Mouse (Mus musculus): Measurements from ENCODE around the gene Vps13a.
"Not testable (repeated sequence)": the region's sequence is repeated elsewhere in the genome, so short reads cannot be mapped to it uniquely, and the experiment has no call there.

The Vps13a gene

GRCm38 (mm10) chr19:16757439-16757838, 23.3 kb downstream of the Vps13a start:
- DNase-seq (ENCODE audit: low read depth, low spot score), result not testable (repeated sequence)

GRCm38 (mm10) chr19:16755854-16756253, 24.9 kb downstream of the Vps13a start:
- no peak for DNase-seq (ENCODE audit: low read depth, low spot score)

- DNase-seq (ENCODE audit: low read depth, low spot score), result no peak
These were observed 25.5 kb downstream of the Vps13a start for GRCm38 (mm10) chr19:16755226-16755625.

GRCm38 (mm10) chr19:16753151-16753550, 27.6 kb downstream of the Vps13a start:
- DNase-seq (ENCODE audit: low read depth, low spot score), result no peak

GRCm38 (mm10) chr19:16736854-16737253, 43.9 kb downstream of the Vps13a start:
- no peak for DNase-seq (ENCODE audit: low read depth, low spot score)

- no peak for DNase-seq (ENCODE audit: low read depth, low spot score)
These were observed 52.0 kb downstream of the Vps13a start for GRCm38 (mm10) chr19:16728729-16729128.

GRCm38 (mm10) chr19:16715249-16715648, 65.5 kb downstream of the Vps13a start:
- DNase-seq (ENCODE audit: low read depth, low spot score), result no peak

GRCm38 (mm10) chr19:16701790-16702189, 78.9 kb downstream of the Vps13a start:
- DNase-seq (ENCODE audit: low read depth, low spot score), result no peak

GRCm38 (mm10) chr19:16684922-16685321, 95.8 kb downstream of the Vps13a start:
- no peak for DNase-seq (ENCODE audit: low read depth, low spot score)

GRCm38 (mm10) chr19:16684210-16684609, 96.5 kb downstream of the Vps13a start:
- DNase-seq (ENCODE audit: low read depth, low spot score), result no peak

GRCm38 (mm10) chr19:16625610-16626395, 154.9 kb downstream of the Vps13a start:
- no peak for DNase-seq (ENCODE audit: low read depth, low spot score)

- DNase-seq (ENCODE audit: low read depth, low spot score), result no peak
These were observed 155.7 kb downstream of the Vps13a start for GRCm38 (mm10) chr19:16624994-16625393.

- no peak for DNase-seq (ENCODE audit: low read depth, low spot score)
These were observed 157.6 kb downstream of the Vps13a start for GRCm38 (mm10) chr19:16623154-16623553.

GRCm38 (mm10) chr19:16607634-16608033, 173.1 kb downstream of the Vps13a start:
- DNase-seq (ENCODE audit: low read depth, low spot score), result no peak

- DNase-seq (ENCODE audit: low read depth, low spot score), result no peak
These were observed 178.7 kb downstream of the Vps13a start for GRCm38 (mm10) chr19:16602026-16602425.

- DNase-seq (ENCODE audit: low read depth, low spot score), result peak; percentile 55
These were observed 181.3 kb downstream of the Vps13a start for GRCm38 (mm10) chr19:16599298-16599970.

- DNase-seq (ENCODE audit: low read depth, low spot score), result no peak
These were observed 182.0 kb downstream of the Vps13a start for GRCm38 (mm10) chr19:16598653-16599297.

GRCm38 (mm10) chr19:16597216-16597615, 183.5 kb downstream of the Vps13a start:
- DNase-seq (ENCODE audit: low read depth, low spot score), result no peak

GRCm38 (mm10) chr19:16593975-16594317, 186.8 kb downstream of the Vps13a start:
- no peak for DNase-seq (ENCODE audit: low read depth, low spot score)

- DNase-seq (ENCODE audit: low read depth, low spot score), result no peak
These were observed 187.3 kb downstream of the Vps13a start for GRCm38 (mm10) chr19:16593256-16593974.

GRCm38 (mm10) chr19:16585379-16585778, 195.4 kb downstream of the Vps13a start:
- peak; percentile 45 for DNase-seq (ENCODE audit: low read depth, low spot score)

GRCm38 (mm10) chr19:16584546-16584945, 196.2 kb downstream of the Vps13a start:
- DNase-seq (ENCODE audit: low read depth, low spot score), result no peak
